Mouse (Mus musculus): ENCODE measurements around the gene Tcp11l2.

DNA sequence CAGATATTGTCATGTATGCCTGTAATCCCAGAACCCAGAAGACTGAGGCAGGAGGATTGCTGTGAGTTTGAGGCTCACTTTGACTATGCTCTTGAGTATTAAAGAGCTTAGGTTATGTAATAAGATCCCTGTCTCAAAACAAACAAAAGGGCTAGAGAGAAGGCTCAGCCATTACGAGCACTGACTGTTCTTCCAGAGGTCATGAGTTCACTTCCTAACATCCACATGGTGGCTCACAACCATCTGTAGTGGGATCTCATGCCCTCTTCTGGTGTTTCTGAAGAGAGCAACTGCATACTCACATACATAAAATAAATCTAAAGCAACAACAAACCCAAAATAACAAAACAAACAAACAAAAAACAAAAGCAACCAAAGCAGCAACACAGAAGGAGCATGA lies 21.7 kb downstream of the Tcp11l2 start:
- TF ChIP-seq POLR2A (IDR thresholded peaks at IDR 0.05; ENCODE audit: low read depth, low read length) (no peak), CTCF (conservative IDR thresholded peaks at IDR 0.05; ENCODE audit: insufficient read depth, insufficient read length, low read depth, low read length) (0 out of 2 replicates have a peak, but pooled peaks have one; percentile 9)

Data from kidney, adult 2 months (tissue).